In genomic region chr11:98731134-98731533, GRCm38 (mm10) we compare ENCODE assay signal across 12 mouse cellular contexts. TPM values are rescaled to one million over a fixed set of nuclear protein-coding genes. Genes with fewer than 3 reads are reported as not detected.
DNase-seq lines count a peak whose midpoint lies in the region; ATAC-seq and TF ChIP-seq lines count a peak whose summit lies in the region.
"Had no signal": no experiment of that assay in that cellular context is flagged by ENCODE, and none has a peak within 500 bp of the region (broad histone marks: within the 10 kb centered on the region; RNA-seq: fewer than 3 reads in every experiment).

No protein-coding gene starts in this region.

- no peak overlapping the region for H3K4me3 ChIP-seq in heart, adult 2 months

- peak in 1 of 2 experiments; percentile 25 for DNase-seq in heart, adult 2 months
- DNase-seq in heart, postnatal 14 days, result no peak
- DNase-seq in MN1 (ENCODE audit: low spot score), result peak; percentile 74
- peak; percentile 56 to 66 for DNase-seq in cerebellum, postnatal 36 days
- peak; percentile 81 to 96 for DNase-seq in left cerebral cortex, postnatal 25 days (ENCODE audit: low spot score in 2 of 2)
- DNase-seq in ovary, postnatal 14 days (ENCODE audit: low spot score), result no peak
- no peak for DNase-seq in urinary bladder, postnatal 14 days (ENCODE audit: low spot score)

- TF ChIP-seq EP300 in heart, adult 2 months (IDR thresholded peaks at IDR 0.05; ENCODE audit: insufficient read depth, low read depth, low read length), result no peak

- intact Hi-C loops in heart, adult 2 months (cut with DNase I), result no loop called here
- intact Hi-C loops in heart, postnatal 14 days (cut with DNase I), result no loop called here
- intact Hi-C loops in left cerebral cortex, postnatal 25 days (cut with DNase I), result no loop called here

- no peaks in the 10 kb centered on the region; the same call in 1 of the 2 replicates for H3K4me1 ChIP-seq in heart, adult 2 months (ENCODE audit: control insufficient read depth, insufficient read depth, low read length)

- H3K79me2 ChIP-seq in heart, adult 2 months (replicated peaks; ENCODE audit: control insufficient read depth, insufficient read depth, low read length), result no peaks in the 10 kb centered on the region

- no peaks in the 10 kb centered on the region for H3K27me3 ChIP-seq in heart, adult 2 months (ENCODE audit: control insufficient read depth, insufficient read depth, low read length)

- WGBS in heart, adult 2 months, result 29% methylated on average over 5 of the region's 5 CpGs

- ATAC-seq in granulocyte monocyte progenitor cell, adult 5-6 weeks (replicated peaks; ENCODE audit: poor library complexity, severe bottlenecking), result no peak

- TF ChIP-seq CTCF in heart, adult 2 months (IDR thresholded peaks at IDR 0.05), result no peak

- TF ChIP-seq POLR2A in heart, adult 2 months (IDR thresholded peaks at IDR 0.05; ENCODE audit: insufficient read depth, low read depth, low read length), result no peak

- H3K27ac ChIP-seq in heart, adult 2 months, result 0 out of 2 replicates have a peak overlapping the region, but pooled peaks have one; percentile 17

- H3K9ac ChIP-seq in heart, adult 2 months (ENCODE audit: low read depth, low read length), result no peak overlapping the region

- H3K36me3 ChIP-seq in heart, adult 2 months (ENCODE audit: control insufficient read depth, insufficient read depth, low read length), result no peaks in the 10 kb centered on the region; the same call in 1 of the 2 replicates

RNA-seq across cellular contexts. Expression of gene Med24, which starts 1.9 kb away (rescaled TPM):
- total RNA-seq in heart, adult 2 months (2021), result 10 to 100 TPM; 41.6 to 48.1 TPM
- 54.5 and 65.2 TPM in 2 replicates for polyA plus RNA-seq in heart, adult 2 months (2012; rRNA removed)
- total RNA-seq in heart, postnatal 14 days (2021), result 10 to 100 TPM; 49.5 to 49.8 TPM
- 100 to 1,000 TPM; 116 to 131 TPM for total RNA-seq in left cerebral cortex, postnatal 25 days (2021)
- 57.3 and 68.2 TPM in 2 replicates for total RNA-seq in granulocyte monocyte progenitor cell, adult 5-6 weeks (2014; fragmentation: Nextera tagmentation)
- 37.6 and 42.6 TPM in 2 replicates for total RNA-seq in granulocyte monocyte progenitor cell, adult 5-6 weeks (2017)

RNA-seq across cellular contexts. Expression of gene Thra, which starts 9.3 kb away (rescaled TPM):
- total RNA-seq in heart, adult 2 months (2021), result 100 to 1,000 TPM; 103 to 105 TPM
- polyA plus RNA-seq in heart, adult 2 months (2012; rRNA removed), result 89.4 and 104 TPM in 2 replicates
- 100 to 1,000 TPM; 123 to 130 TPM for total RNA-seq in heart, postnatal 14 days (2021)
- total RNA-seq in left cerebral cortex, postnatal 25 days (2021), result 100 to 1,000 TPM; 719 to 771 TPM
- 39.3 and 39.5 TPM in 2 replicates for total RNA-seq in granulocyte monocyte progenitor cell, adult 5-6 weeks (2014; fragmentation: Nextera tagmentation)
- 23.0 and 24.2 TPM in 2 replicates for total RNA-seq in granulocyte monocyte progenitor cell, adult 5-6 weeks (2017)

RNA-seq across cellular contexts. Expression of gene Csf3, which starts 30.1 kb away (rescaled TPM):
- total RNA-seq in heart, adult 2 months (2021), result not detected
- not detected in 2 replicates for polyA plus RNA-seq in heart, adult 2 months (2012; rRNA removed)
- not detected for total RNA-seq in heart, postnatal 14 days (2021)
- not detected for total RNA-seq in left cerebral cortex, postnatal 25 days (2021)
- not detected in 2 replicates for total RNA-seq in granulocyte monocyte progenitor cell, adult 5-6 weeks (2014; fragmentation: Nextera tagmentation)
- not detected in 2 replicates for total RNA-seq in granulocyte monocyte progenitor cell, adult 5-6 weeks (2017)
- total RNA-seq: layer of hippocampus, postnatal 25 days had no signal
- polyA plus RNA-seq: embryonic facial prominence, embryonic 11.5 days; G1E; neural tube, embryonic 14.5 days had no signal

RNA-seq across cellular contexts. Expression of gene Nr1d1, which starts 44.0 kb away (rescaled TPM):
- total RNA-seq in heart, adult 2 months (2021), result 100 to 1,000 TPM in 1 of 2 experiments, 10 to 100 TPM in 1; 35.5 to 111 TPM
- 190 and 208 TPM in 2 replicates for polyA plus RNA-seq in heart, adult 2 months (2012; rRNA removed)
- total RNA-seq in heart, postnatal 14 days (2021), result 10 to 100 TPM; 20.7 to 31.5 TPM
- 100 to 1,000 TPM in 1 of 2 experiments, 10 to 100 TPM in 1; 92.5 to 121 TPM for total RNA-seq in left cerebral cortex, postnatal 25 days (2021)
- total RNA-seq in granulocyte monocyte progenitor cell, adult 5-6 weeks (2014; fragmentation: Nextera tagmentation), result 2.3 and 2.8 TPM in 2 replicates
- total RNA-seq in granulocyte monocyte progenitor cell, adult 5-6 weeks (2017), result 1.2 TPM in 1 of 2 replicates, not detected in the other

RNA-seq across cellular contexts. Expression of gene Psmd3, which starts 48.8 kb away (rescaled TPM):
- 100 to 1,000 TPM in 1 of 2 experiments, 10 to 100 TPM in 1; 89.5 to 105 TPM for total RNA-seq in heart, adult 2 months (2021)
- 144 and 173 TPM in 2 replicates for polyA plus RNA-seq in heart, adult 2 months (2012; rRNA removed)
- total RNA-seq in heart, postnatal 14 days (2021), result 100 to 1,000 TPM; 110 TPM
- total RNA-seq in left cerebral cortex, postnatal 25 days (2021), result 100 to 1,000 TPM; 129 to 132 TPM
- 77.3 and 81.3 TPM in 2 replicates for total RNA-seq in granulocyte monocyte progenitor cell, adult 5-6 weeks (2014; fragmentation: Nextera tagmentation)
- 67.4 and 90.0 TPM in 2 replicates for total RNA-seq in granulocyte monocyte progenitor cell, adult 5-6 weeks (2017)

Comparison
In these comparisons a context has a peak if more than half of its experiments do, and no peak if none do; other contexts are left out.
1. DNase-seq: peak in MN1 (single experiment), cerebellum, postnatal 36 days (2 of 2) and left cerebral cortex, postnatal 25 days (2 of 2); none in heart, postnatal 14 days (0 of 2), ovary, postnatal 14 days (single experiment) and urinary bladder, postnatal 14 days (single experiment).
2. RNA of gene Thra, which starts 9.3 kb away (total RNA-seq): 719 to 771 TPM in left cerebral cortex, postnatal 25 days; 123 to 130 TPM in heart, postnatal 14 days, 103 to 105 TPM in heart, adult 2 months and 23.0 to 39.5 TPM in granulocyte monocyte progenitor cell, adult 5-6 weeks; every median in the first group is over 4 times any median in the second.